ENCODE assay signal across 25 mouse cellular contexts in genomic region chr12:108820461-108820860, GRCm38 (mm10). TPM values are rescaled to one million over a fixed set of nuclear protein-coding genes. Genes with fewer than 3 reads are reported as not detected.
A peak's percentile ranks its signal among the peaks of the same experiment; 100 is the strongest.
DNase-seq lines count a peak whose midpoint lies in the region; ATAC-seq lines count a peak whose summit lies in the region.
"Had no signal": no experiment of that assay in that cellular context is flagged by ENCODE, and none has a peak within 500 bp of the region (broad histone marks: within the 10 kb centered on the region; RNA-seq: fewer than 3 reads in every experiment).

No protein-coding gene starts in this region.

- no peak for DNase-seq in forebrain, embryonic 10.5 days (ENCODE audit: extremely low spot score, low spot score)
- DNase-seq in forebrain, embryonic 11.5 days (ENCODE audit: low spot score): no peak
- DNase-seq in heart, embryonic 10.5 days (ENCODE audit: low spot score): no peak
- no peak for DNase-seq in heart, postnatal 25 days (ENCODE audit: low spot score)
- no peak for DNase-seq in frontal cortex, postnatal 10 days (ENCODE audit: low spot score in 2 of 2)
- DNase-seq: adrenal gland, adult 8-10 months; adrenal gland, postnatal 25 days; cerebellum, adult 11-12 months; cerebellum, adult 8-10 months; cerebellum, postnatal 36 days; embryo, embryonic 11 days; forebrain, postnatal 0 days; gastrocnemius, postnatal 14 days; heart, postnatal 10 days; kidney, adult 18-20 months had no signal

- no peaks in the 10 kb centered on the region for H3K9me3 ChIP-seq in forebrain, embryonic 10.5 days
- no peaks in the 10 kb centered on the region for H3K9me3 ChIP-seq in forebrain, embryonic 11.5 days (ENCODE audit: control insufficient read depth, low read length)
- H3K9me3 ChIP-seq in heart, embryonic 10.5 days: no peaks in the 10 kb centered on the region
- H3K9me3 ChIP-seq in intestine, embryonic 15.5 days: no peaks in the 10 kb centered on the region
- H3K9me3 ChIP-seq in intestine, embryonic 16.5 days (ENCODE audit: control insufficient read depth, low read length): no peaks in the 10 kb centered on the region
- H3K9me3 ChIP-seq: embryonic facial prominence, embryonic 10.5 days; embryonic facial prominence, embryonic 13.5 days; hindbrain, embryonic 12.5 days; hindbrain, embryonic 15.5 days had no signal

- no peaks in the 10 kb centered on the region for H3K27me3 ChIP-seq in forebrain, embryonic 10.5 days (ENCODE audit: poor library complexity, severe bottlenecking)
- H3K27me3 ChIP-seq in forebrain, embryonic 11.5 days (ENCODE audit: control insufficient read depth, insufficient read depth, low read length): no peaks in the 10 kb centered on the region
- no peaks in the 10 kb centered on the region for H3K27me3 ChIP-seq in heart, embryonic 10.5 days (ENCODE audit: insufficient read depth, poor library complexity, severe bottlenecking)
- H3K27me3 ChIP-seq in intestine, embryonic 15.5 days (replicated peaks): no peaks in the 10 kb centered on the region
- H3K27me3 ChIP-seq in intestine, embryonic 16.5 days (replicated peaks; ENCODE audit: control insufficient read depth, insufficient read depth, low read length): no peaks in the 10 kb centered on the region
- H3K27me3 ChIP-seq: embryonic facial prominence, embryonic 13.5 days; hindbrain, embryonic 12.5 days; hindbrain, embryonic 15.5 days had no signal

- peak overlapping the region; percentile 20; the same call in 1 of the 2 replicates for H3K27ac ChIP-seq in forebrain, embryonic 10.5 days
- no peak overlapping the region for H3K27ac ChIP-seq in forebrain, embryonic 11.5 days (ENCODE audit: low read depth, low read length)
- H3K27ac ChIP-seq in heart, embryonic 10.5 days: peak overlapping the region; percentile 44; the same call in 1 of the 2 replicates
- no peak overlapping the region for H3K27ac ChIP-seq in intestine, embryonic 15.5 days
- no peak overlapping the region for H3K27ac ChIP-seq in intestine, embryonic 16.5 days (ENCODE audit: low read length)
- H3K27ac ChIP-seq: embryonic facial prominence, embryonic 10.5 days; embryonic facial prominence, embryonic 13.5 days; hindbrain, embryonic 12.5 days; hindbrain, embryonic 15.5 days had no signal

- ATAC-seq in forebrain, embryonic 11.5 days (replicated peaks; ENCODE audit: low FRiP score): no peak
- ATAC-seq in intestine, embryonic 15.5 days: peak; percentile 17; the same call in 1 of the 2 replicates
- ATAC-seq in intestine, embryonic 16.5 days: no peak
- ATAC-seq: activated CD4-positive, CD25-positive, alpha-beta regulatory T cell, adult 4 months; forebrain, embryonic 14.5 days; forebrain, postnatal 0 days had no signal

- no peak overlapping the region for H3K4me2 ChIP-seq in forebrain, embryonic 11.5 days (ENCODE audit: low read depth, low read length, severe bottlenecking)
- H3K4me2 ChIP-seq in intestine, embryonic 15.5 days (replicated peaks): no peak overlapping the region
- H3K4me2 ChIP-seq in intestine, embryonic 16.5 days (ENCODE audit: low read depth, low read length): no peak overlapping the region
- H3K4me2 ChIP-seq: embryonic facial prominence, embryonic 13.5 days; hindbrain, embryonic 12.5 days; hindbrain, embryonic 15.5 days had no signal

- H3K9ac ChIP-seq in forebrain, embryonic 11.5 days (ENCODE audit: low read length): no peak overlapping the region
- H3K9ac ChIP-seq in intestine, embryonic 15.5 days: no peak overlapping the region
- no peak overlapping the region for H3K9ac ChIP-seq in intestine, embryonic 16.5 days (ENCODE audit: low read depth, low read length)
- H3K9ac ChIP-seq: embryonic facial prominence, embryonic 13.5 days; forebrain, postnatal 0 days; hindbrain, embryonic 12.5 days; hindbrain, embryonic 15.5 days had no signal

- H3K36me3 ChIP-seq in forebrain, embryonic 10.5 days (replicated peaks): peaks cover 46% of the 10 kb centered on the region
- H3K36me3 ChIP-seq in forebrain, embryonic 11.5 days (ENCODE audit: control insufficient read depth, insufficient read depth, low read length): no peaks in the 10 kb centered on the region; the same call in 1 of the 2 replicates
- H3K36me3 ChIP-seq in heart, embryonic 10.5 days: peaks cover 30% of the 10 kb centered on the region
- peaks cover 10% of the 10 kb centered on the region; the same call in 1 of the 2 replicates for H3K36me3 ChIP-seq in intestine, embryonic 15.5 days
- H3K36me3 ChIP-seq in intestine, embryonic 16.5 days (ENCODE audit: control insufficient read depth, insufficient read depth, low read length): 0 out of 2 replicates have a peak, but pooled peaks cover 8% of the 10 kb centered on the region

- intact Hi-C loops in heart, postnatal 25 days (cut with DNase I): no loop called here

- 93% methylated on average over 4 of the region's 4 CpGs for WGBS in forebrain, embryonic 10.5 days
- 93% methylated on average over 4 of the region's 4 CpGs for WGBS in forebrain, embryonic 11.5 days
- WGBS in heart, embryonic 10.5 days: 69% methylated on average over 4 of the region's 4 CpGs
- WGBS in intestine, embryonic 15.5 days: 92% methylated on average over 4 of the region's 4 CpGs
- WGBS in intestine, embryonic 16.5 days: 90% methylated on average over 4 of the region's 4 CpGs

- no peak overlapping the region for H3K4me3 ChIP-seq in forebrain, embryonic 10.5 days
- no peak overlapping the region for H3K4me3 ChIP-seq in forebrain, embryonic 11.5 days (ENCODE audit: low read depth, low read length)
- H3K4me3 ChIP-seq in heart, embryonic 10.5 days: no peak overlapping the region
- H3K4me3 ChIP-seq in intestine, embryonic 15.5 days (replicated peaks): no peak overlapping the region
- H3K4me3 ChIP-seq in intestine, embryonic 16.5 days (ENCODE audit: low read length): no peak overlapping the region
- H3K4me3 ChIP-seq: embryonic facial prominence, embryonic 10.5 days; embryonic facial prominence, embryonic 13.5 days; erythroblast, embryonic 14.5 days; hindbrain, embryonic 12.5 days; hindbrain, embryonic 15.5 days had no signal

- H3K4me1 ChIP-seq in forebrain, embryonic 10.5 days: 0 out of 2 replicates have a peak, but pooled peaks cover 3% of the 10 kb centered on the region
- H3K4me1 ChIP-seq in forebrain, embryonic 11.5 days (replicated peaks; ENCODE audit: control insufficient read depth, insufficient read depth, low read length): no peaks in the 10 kb centered on the region
- peaks cover 15% of the 10 kb centered on the region for H3K4me1 ChIP-seq in heart, embryonic 10.5 days
- no peaks in the 10 kb centered on the region for H3K4me1 ChIP-seq in intestine, embryonic 15.5 days (replicated peaks)
- H3K4me1 ChIP-seq in intestine, embryonic 16.5 days (ENCODE audit: control insufficient read depth, insufficient read depth, low read length): no peaks in the 10 kb centered on the region
- H3K4me1 ChIP-seq: embryonic facial prominence, embryonic 13.5 days; hindbrain, embryonic 12.5 days; hindbrain, embryonic 15.5 days had no signal

RNA-seq across cellular contexts. Expression of gene Slc25a29, which starts 15.2 kb away (rescaled TPM):
- 11.7 and 12.1 TPM in 2 replicates for polyA plus RNA-seq in forebrain, embryonic 10.5 days (2016; fragmentation: Nextera tagmentation; extraction: Ambion mirVana)
- 13.8 and 14.6 TPM in 2 replicates for polyA plus RNA-seq in forebrain, embryonic 11.5 days (2014; fragmentation: Nextera tagmentation; extraction: Ambion mirVana)
- 5.5 and 6.8 TPM in 2 replicates for polyA plus RNA-seq in heart, embryonic 10.5 days (2016; fragmentation: Nextera tagmentation; extraction: Ambion mirVana)
- 10 to 100 TPM in 1 of 2 experiments, 1 to 10 TPM in 1; 9.8 to 14.1 TPM for total RNA-seq in heart, postnatal 25 days (2021)
- 5.5 and 6.3 TPM in 2 replicates for polyA plus RNA-seq in intestine, embryonic 15.5 days (2015; fragmentation: Nextera tagmentation; extraction: Ambion mirVana)
- 4.6 and 5.8 TPM in 2 replicates for polyA plus RNA-seq in intestine, embryonic 16.5 days (2015; fragmentation: Nextera tagmentation; extraction: Ambion mirVana)
- total RNA-seq: hematopoietic stem cell, adult 5-6 weeks had no signal

RNA-seq across cellular contexts. Expression of gene Slc25a47, which starts 15.4 kb away (rescaled TPM):
- polyA plus RNA-seq in forebrain, embryonic 10.5 days (2016; fragmentation: Nextera tagmentation; extraction: Ambion mirVana): 9.8 and 11.9 TPM in 2 replicates
- 10.0 and 12.2 TPM in 2 replicates for polyA plus RNA-seq in forebrain, embryonic 11.5 days (2014; fragmentation: Nextera tagmentation; extraction: Ambion mirVana)
- 7.0 and 7.3 TPM in 2 replicates for polyA plus RNA-seq in heart, embryonic 10.5 days (2016; fragmentation: Nextera tagmentation; extraction: Ambion mirVana)
- 1 to 10 TPM; 5.9 to 9.3 TPM for total RNA-seq in heart, postnatal 25 days (2021)
- polyA plus RNA-seq in intestine, embryonic 15.5 days (2015; fragmentation: Nextera tagmentation; extraction: Ambion mirVana): 7.3 and 10.1 TPM in 2 replicates
- 9.1 and 9.2 TPM in 2 replicates for polyA plus RNA-seq in intestine, embryonic 16.5 days (2015; fragmentation: Nextera tagmentation; extraction: Ambion mirVana)

RNA-seq across cellular contexts. Expression of gene Yy1, which starts 27.7 kb away (rescaled TPM):
- polyA plus RNA-seq in forebrain, embryonic 10.5 days (2016; fragmentation: Nextera tagmentation; extraction: Ambion mirVana): 15.1 and 15.4 TPM in 2 replicates
- polyA plus RNA-seq in forebrain, embryonic 11.5 days (2014; fragmentation: Nextera tagmentation; extraction: Ambion mirVana): 20.8 and 22.1 TPM in 2 replicates
- polyA plus RNA-seq in heart, embryonic 10.5 days (2016; fragmentation: Nextera tagmentation; extraction: Ambion mirVana): 11.8 and 17.5 TPM in 2 replicates
- total RNA-seq in heart, postnatal 25 days (2021): 10 to 100 TPM; 28.3 to 38.9 TPM
- polyA plus RNA-seq in intestine, embryonic 15.5 days (2015; fragmentation: Nextera tagmentation; extraction: Ambion mirVana): 15.3 and 15.7 TPM in 2 replicates
- 10.0 and 11.4 TPM in 2 replicates for polyA plus RNA-seq in intestine, embryonic 16.5 days (2015; fragmentation: Nextera tagmentation; extraction: Ambion mirVana)

Comparison
In these comparisons a context has a peak if more than half of its experiments do, and no peak if none do; other contexts are left out.
1. H3K27ac ChIP-seq: peak in forebrain, embryonic 10.5 days (single experiment) and heart, embryonic 10.5 days (single experiment); none in forebrain, embryonic 11.5 days (single experiment), intestine, embryonic 15.5 days (single experiment) and intestine, embryonic 16.5 days (single experiment).